Mouse (Mus musculus): Measurements from ENCODE around the gene Olfr606. TPM values are rescaled to one million over a fixed set of nuclear protein-coding genes. Genes with fewer than 3 reads are reported as not detected.

Gene Olfr606
- total and polyA plus RNA-seq, 2 experiments from 2014 or later: not detected

DNA sequence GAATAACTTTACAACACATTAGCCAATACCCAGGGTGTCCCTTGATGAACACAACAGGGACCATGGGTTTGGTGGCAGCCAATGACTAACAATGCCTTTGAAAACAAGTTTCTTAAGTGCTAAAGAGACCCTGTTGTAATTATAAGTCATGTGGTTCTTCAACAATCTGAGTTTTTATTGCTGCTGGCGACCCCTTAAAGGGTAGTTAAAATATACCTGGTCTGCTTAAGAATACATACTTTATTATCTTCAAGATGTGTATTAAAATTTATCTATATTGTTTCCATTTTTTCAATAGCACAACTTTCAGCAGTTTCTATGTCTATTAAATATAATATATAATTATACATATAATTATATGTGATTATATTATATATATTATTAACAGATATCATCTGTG lies 49.1 kb downstream of the Olfr606 start, which contains the start of gene Olfr609:
Gene Olfr609, minus strand, starts transcription at position 101 of the 400 bp plus-strand sequence.
- H3K36me3 ChIP-seq (ENCODE audit: insufficient read depth, low read length): no peaks in the 10 kb centered on the region
- H3K4me1 ChIP-seq (ENCODE audit: insufficient read depth, low read length): no peaks in the 10 kb centered on the region
- DNase-seq (ENCODE audit: low spot score): no peak
- no peaks in the 10 kb centered on the region for H3K9me3 ChIP-seq (ENCODE audit: low read length)
- H3K4me2 ChIP-seq (ENCODE audit: low read depth, low read length): no peak within 1 kb of the TSS
- H3K27me3 ChIP-seq (ENCODE audit: insufficient read depth, low read length): no peaks in the 10 kb centered on the region
- no peak for TF ChIP-seq CTCF (IDR thresholded peaks at IDR 0.05; ENCODE audit: low read depth)
- no peak within 1 kb of the TSS for H3K9ac ChIP-seq (replicated peaks; ENCODE audit: low read length)
- 64% methylated on average over 1 of the region's 1 CpGs for WGBS
- no peak within 1 kb of the TSS for H3K27ac ChIP-seq
- H3K4me3 ChIP-seq (ENCODE audit: low read length): no peak within 1 kb of the TSS
- no peak for ATAC-seq

Small RNA genes within 50 kb of the gene (microRNA-seq; reads per million reads assigned to microRNA genes)
- 0 reads per million in 2 experiments for gene Gm25774

Other genes starting within 250 kb of the Olfr606 start
- gene Olfr593, start 237.2 kb upstream of the Olfr606 start, total RNA-seq (2014; rRNA removed): not detected in 2 replicates
- not detected in 2 replicates for gene Olfr593, start 237.2 kb upstream of the Olfr606 start, polyA plus RNA-seq (2015; fragmentation: Nextera tagmentation; extraction: Ambion mirVana)
- gene Olfr594, start 232.1 kb upstream of the Olfr606 start, total RNA-seq (2014; rRNA removed): not detected in 2 replicates
- not detected in 2 replicates for gene Olfr594, start 232.1 kb upstream of the Olfr606 start, polyA plus RNA-seq (2015; fragmentation: Nextera tagmentation; extraction: Ambion mirVana)
- not detected in 2 replicates for gene Usp17ld, start 196.5 kb upstream of the Olfr606 start, total RNA-seq (2014; rRNA removed)
- not detected in 2 replicates for gene Usp17ld, start 196.5 kb upstream of the Olfr606 start, polyA plus RNA-seq (2015; fragmentation: Nextera tagmentation; extraction: Ambion mirVana)
- not detected in 2 replicates for gene Olfr596, start 143.4 kb upstream of the Olfr606 start, total RNA-seq (2014; rRNA removed)
- not detected in 2 replicates for gene Olfr596, start 143.4 kb upstream of the Olfr606 start, polyA plus RNA-seq (2015; fragmentation: Nextera tagmentation; extraction: Ambion mirVana)
- not detected in 2 replicates for gene Olfr597, start 132.7 kb upstream of the Olfr606 start, total RNA-seq (2014; rRNA removed)
- not detected in 2 replicates for gene Olfr597, start 132.7 kb upstream of the Olfr606 start, polyA plus RNA-seq (2015; fragmentation: Nextera tagmentation; extraction: Ambion mirVana)
- gene Olfr598, start 125.5 kb upstream of the Olfr606 start, total RNA-seq (2014; rRNA removed): not detected in 2 replicates
- gene Olfr598, start 125.5 kb upstream of the Olfr606 start, polyA plus RNA-seq (2015; fragmentation: Nextera tagmentation; extraction: Ambion mirVana): not detected in 2 replicates
- gene Olfr599, start 113.1 kb upstream of the Olfr606 start, total RNA-seq (2014; rRNA removed): not detected in 2 replicates
- not detected in 2 replicates for gene Olfr599, start 113.1 kb upstream of the Olfr606 start, polyA plus RNA-seq (2015; fragmentation: Nextera tagmentation; extraction: Ambion mirVana)
- gene Olfr600, start 99.4 kb upstream of the Olfr606 start, total RNA-seq (2014; rRNA removed): not detected in 2 replicates
- not detected in 2 replicates for gene Olfr600, start 99.4 kb upstream of the Olfr606 start, polyA plus RNA-seq (2015; fragmentation: Nextera tagmentation; extraction: Ambion mirVana)
- not detected in 2 replicates for gene Olfr601, start 86.4 kb upstream of the Olfr606 start, total RNA-seq (2014; rRNA removed)
- gene Olfr601, start 86.4 kb upstream of the Olfr606 start, polyA plus RNA-seq (2015; fragmentation: Nextera tagmentation; extraction: Ambion mirVana): not detected in 2 replicates
- not detected in 2 replicates for gene Olfr603, start 62.9 kb upstream of the Olfr606 start, total RNA-seq (2014; rRNA removed)
- not detected in 2 replicates for gene Olfr603, start 62.9 kb upstream of the Olfr606 start, polyA plus RNA-seq (2015; fragmentation: Nextera tagmentation; extraction: Ambion mirVana)
- not detected in 2 replicates for gene Usp17lc, start 34.0 kb upstream of the Olfr606 start, total RNA-seq (2014; rRNA removed)
- not detected in 2 replicates for gene Usp17lc, start 34.0 kb upstream of the Olfr606 start, polyA plus RNA-seq (2015; fragmentation: Nextera tagmentation; extraction: Ambion mirVana)
- not detected in 2 replicates for gene Olfr605, start 3.6 kb upstream of the Olfr606 start, total RNA-seq (2014; rRNA removed)
- gene Olfr605, start 3.6 kb upstream of the Olfr606 start, polyA plus RNA-seq (2015; fragmentation: Nextera tagmentation; extraction: Ambion mirVana): not detected in 2 replicates
- gene Olfr607, start 15.1 kb downstream of the Olfr606 start, total RNA-seq (2014; rRNA removed): not detected in 2 replicates
- not detected in 2 replicates for gene Olfr607, start 15.1 kb downstream of the Olfr606 start, polyA plus RNA-seq (2015; fragmentation: Nextera tagmentation; extraction: Ambion mirVana)
- gene Olfr608, start 20.8 kb downstream of the Olfr606 start, total RNA-seq (2014; rRNA removed): not detected in 2 replicates
- gene Olfr608, start 20.8 kb downstream of the Olfr606 start, polyA plus RNA-seq (2015; fragmentation: Nextera tagmentation; extraction: Ambion mirVana): not detected in 2 replicates
- not detected in 2 replicates for gene Olfr609, start 49.0 kb downstream of the Olfr606 start, total RNA-seq (2014; rRNA removed)
- not detected in 2 replicates for gene Olfr609, start 49.0 kb downstream of the Olfr606 start, polyA plus RNA-seq (2015; fragmentation: Nextera tagmentation; extraction: Ambion mirVana)
- gene Olfr610, start 63.1 kb downstream of the Olfr606 start, total RNA-seq (2014; rRNA removed): not detected in 2 replicates
- gene Olfr610, start 63.1 kb downstream of the Olfr606 start, polyA plus RNA-seq (2015; fragmentation: Nextera tagmentation; extraction: Ambion mirVana): not detected in 2 replicates
- gene Olfr611, start 71.8 kb downstream of the Olfr606 start, total RNA-seq (2014; rRNA removed): not detected in 2 replicates
- gene Olfr611, start 71.8 kb downstream of the Olfr606 start, polyA plus RNA-seq (2015; fragmentation: Nextera tagmentation; extraction: Ambion mirVana): not detected in 2 replicates
- not detected in 2 replicates for gene Olfr612, start 93.7 kb downstream of the Olfr606 start, total RNA-seq (2014; rRNA removed)
- not detected in 2 replicates for gene Olfr612, start 93.7 kb downstream of the Olfr606 start, polyA plus RNA-seq (2015; fragmentation: Nextera tagmentation; extraction: Ambion mirVana)
- gene Olfr613, start 99.0 kb downstream of the Olfr606 start, total RNA-seq (2014; rRNA removed): not detected in 2 replicates
- gene Olfr613, start 99.0 kb downstream of the Olfr606 start, polyA plus RNA-seq (2015; fragmentation: Nextera tagmentation; extraction: Ambion mirVana): not detected in 2 replicates
- not detected in 2 replicates for gene Olfr615, start 107.0 kb downstream of the Olfr606 start, total RNA-seq (2014; rRNA removed)
- not detected in 2 replicates for gene Olfr615, start 107.0 kb downstream of the Olfr606 start, polyA plus RNA-seq (2015; fragmentation: Nextera tagmentation; extraction: Ambion mirVana)
- gene Olfr616, start 120.1 kb downstream of the Olfr606 start, total RNA-seq (2014; rRNA removed): not detected in 2 replicates
- gene Olfr616, start 120.1 kb downstream of the Olfr606 start, polyA plus RNA-seq (2015; fragmentation: Nextera tagmentation; extraction: Ambion mirVana): not detected in 2 replicates
- gene Olfr617, start 124.0 kb downstream of the Olfr606 start, total RNA-seq (2014; rRNA removed): not detected in 2 replicates
- not detected in 2 replicates for gene Olfr617, start 124.0 kb downstream of the Olfr606 start, polyA plus RNA-seq (2015; fragmentation: Nextera tagmentation; extraction: Ambion mirVana)
- 0.11 TPM in 1 of 2 replicates, not detected in the other for gene Olfr618, start 141.1 kb downstream of the Olfr606 start, total RNA-seq (2014; rRNA removed)
- not detected in 2 replicates for gene Olfr618, start 141.1 kb downstream of the Olfr606 start, polyA plus RNA-seq (2015; fragmentation: Nextera tagmentation; extraction: Ambion mirVana)
- not detected in 2 replicates for gene Olfr619, start 151.5 kb downstream of the Olfr606 start, total RNA-seq (2014; rRNA removed)
- not detected in 2 replicates for gene Olfr619, start 151.5 kb downstream of the Olfr606 start, polyA plus RNA-seq (2015; fragmentation: Nextera tagmentation; extraction: Ambion mirVana)
- not detected in 2 replicates for gene Olfr620, start 163.5 kb downstream of the Olfr606 start, total RNA-seq (2014; rRNA removed)
- gene Olfr620, start 163.5 kb downstream of the Olfr606 start, polyA plus RNA-seq (2015; fragmentation: Nextera tagmentation; extraction: Ambion mirVana): not detected in 2 replicates
- gene Olfr622, start 193.7 kb downstream of the Olfr606 start, total RNA-seq (2014; rRNA removed): not detected in 2 replicates
- gene Olfr622, start 193.7 kb downstream of the Olfr606 start, polyA plus RNA-seq (2015; fragmentation: Nextera tagmentation; extraction: Ambion mirVana): not detected in 2 replicates
- not detected in 2 replicates for gene Olfr623, start 214.7 kb downstream of the Olfr606 start, total RNA-seq (2014; rRNA removed)
- not detected in 2 replicates for gene Olfr623, start 214.7 kb downstream of the Olfr606 start, polyA plus RNA-seq (2015; fragmentation: Nextera tagmentation; extraction: Ambion mirVana)
- not detected in 2 replicates for gene Olfr624, start 222.1 kb downstream of the Olfr606 start, total RNA-seq (2014; rRNA removed)
- 0.05 TPM in 1 of 2 replicates, not detected in the other for gene Olfr624, start 222.1 kb downstream of the Olfr606 start, polyA plus RNA-seq (2015; fragmentation: Nextera tagmentation; extraction: Ambion mirVana)
- gene Olfr625-ps1, start 233.7 kb downstream of the Olfr606 start, total RNA-seq (2014; rRNA removed): not detected in 2 replicates
- not detected in 2 replicates for gene Olfr625-ps1, start 233.7 kb downstream of the Olfr606 start, polyA plus RNA-seq (2015; fragmentation: Nextera tagmentation; extraction: Ambion mirVana)